Mouse (Mus musculus) spleen, adult 2 months (tissue): ENCODE data around the gene Morn1.

Source experiments
- CTCF ChIP-seq: fragments of 200-500 bp; IDR thresholded peaks from 2 replicates; pipeline ENCODE4 v1.5.1; 2011; ENCODE audit warnings: mild to moderate bottlenecking, inconsistent platforms; ENCODE audit not compliant: insufficient read depth, insufficient read length, insufficient replicate concordance; ENCODE audit errors: extremely low read depth
- POLR2A ChIP-seq: fragments of 200-500 bp; IDR thresholded peaks from 2 replicates; pipeline ENCODE4 v1.6.1; 2011; ENCODE audit warnings: low read depth, low read length, inconsistent platforms

DNA sequence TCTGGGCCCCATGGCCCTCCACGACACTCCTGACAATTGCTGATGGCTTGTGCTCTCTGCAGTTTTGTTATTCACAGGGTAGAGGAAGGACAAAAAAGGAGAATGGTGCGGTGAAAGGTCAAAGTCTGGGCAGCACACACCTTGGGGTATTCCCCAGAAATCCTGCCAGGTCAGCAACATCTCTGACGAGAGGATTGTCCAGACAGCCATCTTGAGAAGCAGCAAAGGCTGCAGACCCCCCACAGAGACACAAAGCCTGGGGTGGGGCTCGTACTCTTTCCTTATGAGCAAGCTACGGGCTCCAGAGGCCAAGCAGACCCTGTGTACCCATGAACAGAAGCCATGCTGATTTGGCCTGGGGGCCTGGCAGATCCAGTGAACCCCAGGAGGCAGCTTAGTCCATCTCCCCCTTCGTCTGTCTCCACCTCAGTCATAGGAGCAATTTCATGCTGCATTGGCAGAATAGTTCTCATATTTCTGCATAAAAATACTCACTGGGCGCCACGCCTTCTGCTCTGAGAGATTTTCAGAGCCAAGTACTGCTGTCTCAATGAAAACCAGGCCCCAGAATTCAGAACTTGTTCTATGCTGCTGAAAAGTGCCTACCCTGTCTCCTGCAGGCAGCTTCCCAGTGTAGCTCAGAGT lies 27.5 kb downstream of the Morn1 start:
- no peak for TF ChIP-seq POLR2A
- no peak for TF ChIP-seq CTCF
